Mouse (Mus musculus) intestine, embryonic 16.5 days (tissue): ENCODE measurements at regions not wholly inside any gene's neighbourhood (a gene's known extent, or its start where the extent isn't known, plus 50 kb on each side); places are given as distances from the start of the nearest gene placed in this dataset.
A peak's percentile ranks its signal among the peaks of the same experiment; 100 is the strongest.

Source experiments
- ATAC-seq: fragments of 200-750 bp; cut with Nextera tagmentation; 2 replicates; pipeline ENCODE4 v1.8.0; 2017; ENCODE audit warnings: moderate TSS enrichment, moderate library complexity
- H3K27ac ChIP-seq: fragments of 300-500 bp; sonication (generic); 2 replicates; pipeline ENCODE4 v1.5.1; 2014; ENCODE audit warnings: mild to moderate bottlenecking, low read length
- H3K27me3 ChIP-seq: fragments of 300-500 bp; sonication (generic); replicated peaks from 2 replicates; pipeline ENCODE4 v1.6.1; 2014; ENCODE audit warnings: low read length, control low read depth, mixed read lengths; ENCODE audit not compliant: control insufficient read depth, insufficient read depth
- H3K36me3 ChIP-seq: fragments of 300-500 bp; sonication (generic); 2 replicates; pipeline ENCODE4 v1.6.1; 2014; ENCODE audit warnings: low read length, control low read depth; ENCODE audit not compliant: control insufficient read depth, insufficient read depth
- H3K4me1 ChIP-seq: fragments of 300-500 bp; sonication (generic); 2 replicates; pipeline ENCODE4 v1.6.1; 2014; ENCODE audit warnings: low read length, control low read depth, mixed read lengths; ENCODE audit not compliant: control insufficient read depth, insufficient read depth
- H3K4me2 ChIP-seq: fragments of 300-500 bp; sonication (generic); 2 replicates; pipeline ENCODE4 v1.6.1; 2014; ENCODE audit warnings: low read depth, low read length, control low read depth
- H3K4me3 ChIP-seq: fragments of 300-500 bp; sonication (generic); 2 replicates; pipeline ENCODE4 v1.5.1; 2014; ENCODE audit warnings: mild to moderate bottlenecking, low read length
- H3K9ac ChIP-seq: fragments of 300-500 bp; sonication (generic); 2 replicates; pipeline ENCODE4 v1.6.1; 2014; ENCODE audit warnings: low read depth, low read length
- H3K9me3 ChIP-seq: fragments of 300-500 bp; sonication (generic); 2 replicates; pipeline ENCODE4 v1.6.1; 2016; ENCODE audit warnings: low read length, control low read depth; ENCODE audit not compliant: control insufficient read depth
- WGBS: fragments of 180-500 bp; shearing (Covaris S2); extraction: QIAGEN DNeasy Blood & Tissue Kit; methylation state at CpG from one replicate; pipeline ENCODE4 v1.1.7; 2014; 5-methylcytosine and 5-hydroxymethylcytosine counted together

- H3K27ac ChIP-seq = no peak overlapping the region
- no peak for ATAC-seq
- H3K4me3 ChIP-seq = no peak overlapping the region
- H3K9ac ChIP-seq = no peak overlapping the region
- WGBS = 73% methylated on average over 10 of the region's 10 CpGs
- no peaks in the 10 kb centered on the region for H3K27me3 ChIP-seq
- H3K4me2 ChIP-seq = no peak overlapping the region; the same call in 1 of the 2 replicates
- no peaks in the 10 kb centered on the region for H3K9me3 ChIP-seq
- H3K36me3 ChIP-seq = no peaks in the 10 kb centered on the region
- no peaks in the 10 kb centered on the region for H3K4me1 ChIP-seq
Observed at GRCm38 (mm10) chr16:76600131-76600530, 226.5 kb upstream of the Nrip1 start.

DNA sequence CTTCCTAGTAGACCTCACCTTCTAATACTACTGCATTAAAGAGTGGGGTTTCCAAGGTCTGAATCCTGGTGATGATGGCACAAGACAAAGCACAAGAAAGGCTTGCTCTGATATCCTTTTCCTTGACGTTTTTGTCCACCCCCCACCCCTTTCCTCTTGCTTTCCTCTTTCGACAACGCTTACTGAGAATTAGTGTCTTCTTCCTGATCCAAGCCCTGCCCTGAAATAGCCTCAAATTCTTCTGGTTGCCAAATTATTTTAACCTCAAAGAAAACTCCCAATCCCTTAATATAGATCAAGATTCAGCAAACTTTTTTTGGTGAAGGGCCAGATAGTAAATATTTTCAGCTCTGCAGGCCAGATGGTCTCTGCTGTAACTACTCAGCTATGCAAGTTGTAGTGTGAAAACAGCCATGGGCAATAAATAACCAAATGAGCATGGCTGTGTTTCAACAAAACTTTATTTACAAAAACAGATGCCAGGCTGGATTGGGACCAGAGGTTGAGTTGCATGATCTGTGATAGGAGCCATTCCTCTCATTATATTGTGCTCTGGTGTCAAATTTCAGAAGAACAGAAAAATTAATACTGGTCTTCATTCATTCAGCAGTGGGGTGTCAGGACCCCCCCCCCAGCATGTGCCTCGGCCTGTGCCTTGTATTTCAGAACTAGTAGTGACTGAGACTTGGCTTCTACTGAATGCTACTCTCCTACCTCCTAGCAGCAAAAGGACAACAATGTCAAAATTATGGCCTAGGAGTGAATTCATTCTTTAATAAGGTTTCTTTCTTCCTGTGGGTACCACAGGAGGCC lies 218.5 kb upstream of the Nrip1 start:
- Histone ChIP-seq H3K4me1 (peaks cover 4% of the 10 kb centered on the region; the same call in 1 of the 2 replicates), H3K27ac (no peak overlapping the region), H3K9me3 (no peaks in the 10 kb centered on the region), H3K4me3 (no peak overlapping the region), H3K9ac (no peak overlapping the region), H3K36me3 (no peaks in the 10 kb centered on the region), H3K4me2 (no peak overlapping the region), H3K27me3 (no peaks in the 10 kb centered on the region)
- peak; percentile 77 for ATAC-seq
- WGBS = 56% methylated on average over 4 of the region's 4 CpGs

DNA sequence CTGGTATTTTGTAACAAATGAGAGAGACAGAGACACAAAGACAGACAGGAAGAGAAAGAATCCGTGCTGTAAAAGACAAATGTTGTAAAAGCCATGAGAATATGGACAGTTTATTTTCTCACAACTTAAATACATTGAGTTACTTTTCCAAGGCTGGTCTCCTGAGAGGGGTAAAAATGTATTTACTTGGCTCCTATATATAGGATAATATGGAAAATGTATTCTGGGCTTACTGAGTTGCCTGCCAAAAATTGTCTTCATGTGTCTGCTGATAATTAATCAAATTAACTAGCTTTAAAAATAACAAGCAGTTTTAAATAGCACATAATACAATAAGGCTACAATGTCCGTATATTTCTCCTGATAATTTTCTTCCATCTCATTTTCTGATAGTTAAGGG lies 216.2 kb upstream of the Nrip1 start:
- H3K4me3 ChIP-seq = no peak overlapping the region
- no peak for ATAC-seq
- H3K4me2 ChIP-seq = no peak overlapping the region
- H3K9ac ChIP-seq = no peak overlapping the region
- no peaks in the 10 kb centered on the region for H3K36me3 ChIP-seq
- H3K27ac ChIP-seq = no peak overlapping the region
- H3K9me3 ChIP-seq = no peaks in the 10 kb centered on the region
- whole genome bisulfite sequencing = 46% methylated on average over 2 of the region's 2 CpGs
- H3K4me1 ChIP-seq = peaks cover 4% of the 10 kb centered on the region; the same call in 1 of the 2 replicates
- H3K27me3 ChIP-seq = no peaks in the 10 kb centered on the region

DNA sequence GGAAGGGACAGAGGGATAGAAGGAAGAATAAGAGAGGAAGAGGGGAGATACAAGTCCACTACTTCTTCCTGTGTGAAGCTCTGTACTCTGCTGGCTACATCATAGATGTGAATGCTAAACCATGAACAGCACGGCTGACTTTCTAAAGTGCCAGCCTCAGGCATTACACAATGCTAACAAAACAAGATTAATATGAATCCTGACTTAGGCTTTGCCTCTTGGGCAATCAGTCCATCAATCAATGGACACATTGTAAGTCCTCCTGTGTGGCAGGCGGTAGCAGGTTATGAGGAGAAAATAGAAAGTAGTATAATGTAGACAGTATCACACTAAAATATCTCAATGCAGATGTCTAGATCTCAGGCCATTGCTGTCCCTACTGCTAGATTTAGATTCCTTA lies 203.6 kb upstream of the Nrip1 start:
- ATAC-seq = no peak

DNA sequence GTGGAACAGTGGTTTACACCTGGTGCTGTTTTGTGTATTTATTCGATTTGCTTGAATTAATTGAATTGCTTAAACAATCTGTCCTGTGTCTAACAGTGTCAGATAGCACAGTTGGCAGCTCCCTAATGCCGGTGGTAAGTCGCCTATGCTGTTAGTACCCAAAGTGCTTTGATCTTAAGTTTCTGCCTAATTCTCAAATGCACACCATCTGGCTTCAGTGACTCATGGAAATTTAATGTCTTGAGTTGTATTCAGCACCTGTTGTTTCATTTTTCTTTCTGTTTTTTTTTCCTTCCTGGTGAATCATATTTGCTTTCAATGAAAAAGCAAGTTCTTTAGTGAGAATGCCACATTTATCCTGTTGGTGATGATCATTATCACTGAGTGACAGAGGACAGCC lies 201.7 kb upstream of the Nrip1 start:
- 71% methylated on average over 3 of the region's 3 CpGs for WGBS

More for the DNA sequence above, 203.6 kb upstream of the Nrip1 start:
- H3K36me3 ChIP-seq = no peaks in the 10 kb centered on the region
- H3K4me3 ChIP-seq = no peak overlapping the region
- no peak overlapping the region for H3K4me2 ChIP-seq
- no peaks in the 10 kb centered on the region for H3K27me3 ChIP-seq
- H3K27ac ChIP-seq = no peak overlapping the region
- H3K9me3 ChIP-seq = no peaks in the 10 kb centered on the region
- 78% methylated on average over 2 of the region's 2 CpGs for WGBS
- H3K4me1 ChIP-seq = no peaks in the 10 kb centered on the region
- no peak overlapping the region for H3K9ac ChIP-seq

DNA sequence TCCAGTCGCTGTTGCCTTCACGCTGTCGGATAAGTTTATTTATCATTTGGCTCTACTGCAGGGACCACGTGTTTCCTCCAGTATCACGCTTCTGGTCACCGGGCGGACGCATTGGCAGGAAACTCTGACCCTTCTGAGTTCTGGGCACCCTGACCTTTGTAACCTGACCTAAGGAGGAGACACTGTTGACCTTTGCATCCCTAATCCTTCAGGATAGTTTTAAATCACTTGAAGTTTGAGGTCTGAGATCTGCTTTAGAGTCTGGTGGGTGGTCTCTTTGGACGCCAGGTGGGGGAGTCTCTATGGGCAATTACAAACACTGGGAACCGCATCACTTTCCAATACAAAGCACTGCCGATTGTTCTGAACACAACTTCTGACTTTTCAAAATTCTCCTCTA lies 192.6 kb upstream of the Nrip1 start:
- Histone ChIP-seq H3K4me1 (no peaks in the 10 kb centered on the region), H3K9me3 (no peaks in the 10 kb centered on the region), H3K4me3 (no peak overlapping the region), H3K36me3 (no peaks in the 10 kb centered on the region), H3K27ac (no peak overlapping the region), H3K27me3 (no peaks in the 10 kb centered on the region), H3K4me2 (no peak overlapping the region), H3K9ac (no peak overlapping the region)
- WGBS = 32% methylated on average over 11 of the region's 11 CpGs
- no peak for ATAC-seq

More for the DNA sequence above, 201.7 kb upstream of the Nrip1 start:
- Histone ChIP-seq H3K4me1 (no peaks in the 10 kb centered on the region), H3K36me3 (no peaks in the 10 kb centered on the region), H3K9me3 (no peaks in the 10 kb centered on the region), H3K27me3 (no peaks in the 10 kb centered on the region), H3K4me2 (no peak overlapping the region), H3K27ac (no peak overlapping the region), H3K9ac (no peak overlapping the region), H3K4me3 (no peak overlapping the region)
- no peak for ATAC-seq

GRCm38 (mm10) chr16:76554846-76555245 lies 181.2 kb upstream of the Nrip1 start:
- no peak overlapping the region for H3K27ac ChIP-seq
- H3K9ac ChIP-seq = no peak overlapping the region
- WGBS = 77% methylated on average over 4 of the region's 4 CpGs
- H3K4me1 ChIP-seq = no peaks in the 10 kb centered on the region
- H3K36me3 ChIP-seq = no peaks in the 10 kb centered on the region
- no peak overlapping the region for H3K4me2 ChIP-seq
- ATAC-seq = no peak
- no peaks in the 10 kb centered on the region for H3K9me3 ChIP-seq
- H3K27me3 ChIP-seq = no peaks in the 10 kb centered on the region
- no peak overlapping the region for H3K4me3 ChIP-seq

- Histone ChIP-seq H3K4me2 (no peak overlapping the region), H3K4me3 (no peak overlapping the region), H3K27me3 (no peaks in the 10 kb centered on the region), H3K36me3 (no peaks in the 10 kb centered on the region), H3K9ac (no peak overlapping the region), H3K27ac (no peak overlapping the region), H3K9me3 (no peaks in the 10 kb centered on the region; the same call in 1 of the 2 replicates), H3K4me1 (no peaks in the 10 kb centered on the region)
- no peak for ATAC-seq
- 79% methylated on average over 5 of the region's 5 CpGs for WGBS
Observed at GRCm38 (mm10) chr16:76549628-76550027, 176.0 kb upstream of the Nrip1 start.

GRCm38 (mm10) chr16:76547087-76547486 lies 173.5 kb upstream of the Nrip1 start:
- no peak overlapping the region for H3K27ac ChIP-seq
- H3K36me3 ChIP-seq = no peaks in the 10 kb centered on the region
- no peaks in the 10 kb centered on the region for H3K4me1 ChIP-seq
- no peak overlapping the region for H3K9ac ChIP-seq
- no peaks in the 10 kb centered on the region for H3K27me3 ChIP-seq
- WGBS = 96% methylated on average over 4 of the region's 4 CpGs
- no peak overlapping the region for H3K4me3 ChIP-seq
- no peaks in the 10 kb centered on the region; the same call in 1 of the 2 replicates for H3K9me3 ChIP-seq
- ATAC-seq = no peak
- no peak overlapping the region for H3K4me2 ChIP-seq

- Histone ChIP-seq H3K4me3 (no peak overlapping the region), H3K9me3 (no peaks in the 10 kb centered on the region; the same call in 1 of the 2 replicates), H3K4me2 (no peak overlapping the region), H3K36me3 (no peaks in the 10 kb centered on the region), H3K27me3 (no peaks in the 10 kb centered on the region), H3K9ac (no peak overlapping the region), H3K27ac (no peak overlapping the region), H3K4me1 (no peaks in the 10 kb centered on the region)
- WGBS = 88% methylated on average over 2 of the region's 2 CpGs
- no peak for ATAC-seq
Observed at GRCm38 (mm10) chr16:76546632-76547031, 173.0 kb upstream of the Nrip1 start.
